Mouse (Mus musculus): Measurements from ENCODE around the gene Arl5b.

The Arl5b gene

DNA sequence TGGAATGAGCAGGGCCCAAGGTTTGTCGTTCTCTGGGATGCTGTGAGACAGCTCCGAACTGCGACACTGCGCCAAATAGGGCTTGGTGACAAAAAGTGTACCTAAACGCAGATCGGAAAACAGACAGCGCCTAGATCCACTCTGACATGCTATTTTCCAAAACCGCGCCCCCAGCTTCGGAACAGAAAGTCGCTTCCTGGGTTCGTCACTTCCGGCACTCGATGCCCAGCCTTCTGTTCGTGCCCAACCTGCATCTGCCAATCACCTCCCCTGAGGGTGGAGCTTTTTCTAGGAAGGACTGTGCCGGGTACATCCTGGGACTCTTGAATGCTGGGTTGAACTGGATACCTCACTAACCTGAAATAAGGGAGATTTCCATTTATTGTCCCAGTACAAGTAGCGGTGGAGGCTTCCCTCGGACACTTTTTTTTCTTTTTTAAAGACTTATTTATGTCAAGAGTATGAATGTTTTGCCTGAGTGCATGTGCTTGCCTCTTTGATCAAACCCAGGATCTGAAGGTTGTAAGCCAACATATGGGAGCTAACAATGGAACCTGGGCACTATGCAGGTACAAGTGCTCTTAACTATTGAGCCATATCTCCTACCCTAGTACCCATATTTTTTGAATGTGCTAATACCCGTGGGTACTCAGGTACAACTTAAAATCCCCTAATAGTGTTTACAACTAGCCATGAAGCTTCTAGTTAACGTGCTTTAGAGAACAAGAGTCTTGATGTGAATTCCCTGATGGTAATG is at the start of gene Arl5b:
TSS of gene Arl5b (plus strand) at position 279 of the 757 bp plus-strand sequence.
- in situ Hi-C loops (cut with MboI; ENCODE audit: low sequenced_read_pairs): no loop called here

DNA sequence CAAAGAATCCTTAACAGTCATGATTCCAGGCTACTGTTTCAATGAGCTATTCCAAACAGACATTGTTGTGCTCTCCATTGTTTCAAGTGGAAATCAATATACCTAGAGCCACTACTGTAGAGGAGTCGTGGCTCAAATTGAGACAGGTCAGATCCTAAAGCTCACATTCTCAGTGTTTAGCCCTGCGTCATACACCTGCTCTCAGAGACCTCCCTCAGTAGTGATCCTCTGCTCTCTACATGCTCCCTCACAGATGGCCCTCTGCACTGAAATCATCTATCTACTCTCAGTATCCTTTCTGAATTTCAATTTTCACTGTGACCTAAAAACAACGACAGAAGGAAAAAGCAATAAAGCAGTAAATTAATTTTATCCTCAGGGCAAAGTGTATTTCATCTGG is 41.7 kb upstream of the Arl5b start:
- in situ Hi-C loops (cut with MboI; ENCODE audit: low sequenced_read_pairs): no loop called here

DNA sequence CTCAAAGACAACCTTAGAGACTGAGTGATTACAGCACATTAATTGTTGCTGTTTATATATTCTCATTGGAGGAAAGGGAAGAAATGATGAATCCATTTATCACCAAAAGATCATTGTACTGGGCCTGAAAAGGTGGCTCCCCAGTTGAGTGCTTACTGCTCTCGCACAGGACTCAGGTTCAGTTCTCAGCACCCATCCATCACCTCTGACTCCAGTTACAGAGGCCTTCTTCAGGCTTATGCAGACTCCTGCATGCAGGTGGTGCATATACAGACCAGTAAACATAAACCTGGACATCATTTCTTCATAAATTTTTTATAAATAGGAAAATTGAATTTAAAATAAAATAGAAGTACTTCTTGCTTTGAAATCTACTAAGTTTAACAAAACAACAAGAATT is 41.1 kb upstream of the Arl5b start:
- in situ Hi-C loops (cut with MboI; ENCODE audit: low sequenced_read_pairs): no loop called here

GRCm38 (mm10) chr2:15026817-15027216 is 22.4 kb upstream of the Arl5b start:
- in situ Hi-C loops (cut with MboI; ENCODE audit: low sequenced_read_pairs): no loop called here

- in situ Hi-C loops (cut with MboI; ENCODE audit: low sequenced_read_pairs): no loop called here
Observed at GRCm38 (mm10) chr2:15027816-15028215, 21.4 kb upstream of the Arl5b start.

GRCm38 (mm10) chr2:15038705-15039104 is 10.5 kb upstream of the Arl5b start:
- in situ Hi-C loops (cut with MboI; ENCODE audit: low sequenced_read_pairs): no loop called here

GRCm38 (mm10) chr2:15040326-15040725 is 8.9 kb upstream of the Arl5b start:
- in situ Hi-C loops (cut with MboI; ENCODE audit: low sequenced_read_pairs): no loop called here

- in situ Hi-C loops (cut with MboI; ENCODE audit: low sequenced_read_pairs): no loop called here
Observed at GRCm38 (mm10) chr2:15054496-15054895, 5.3 kb downstream of the Arl5b start.

- in situ Hi-C loops (cut with MboI; ENCODE audit: low sequenced_read_pairs): no loop called here
Observed at GRCm38 (mm10) chr2:15054945-15055637, 5.9 kb downstream of the Arl5b start, which contains the start of gene Nsun6. Nsun6 (minus strand) TSS chr2:15055069.

DNA sequence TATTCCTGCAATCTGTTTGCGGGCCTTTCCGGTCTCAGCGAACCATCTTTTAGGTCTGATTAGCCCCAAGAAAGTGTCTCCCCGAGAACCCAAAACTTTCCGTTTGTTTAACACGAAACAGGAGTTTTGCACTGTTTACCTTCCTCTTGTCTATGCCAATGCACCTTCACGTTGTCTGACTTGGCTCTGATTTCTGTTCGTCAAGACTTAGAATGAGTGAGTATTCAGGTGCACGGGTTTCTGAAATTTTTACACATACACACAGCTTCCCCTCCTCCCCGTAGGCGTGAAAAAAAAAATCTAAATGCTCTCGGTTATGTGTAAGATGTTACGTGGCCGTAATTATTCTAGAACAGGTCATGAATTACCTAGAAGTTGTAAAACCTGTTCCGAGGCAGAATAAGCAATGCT is 6.6 kb downstream of the Arl5b start:
- in situ Hi-C loops (cut with MboI; ENCODE audit: low sequenced_read_pairs): no loop called here

DNA sequence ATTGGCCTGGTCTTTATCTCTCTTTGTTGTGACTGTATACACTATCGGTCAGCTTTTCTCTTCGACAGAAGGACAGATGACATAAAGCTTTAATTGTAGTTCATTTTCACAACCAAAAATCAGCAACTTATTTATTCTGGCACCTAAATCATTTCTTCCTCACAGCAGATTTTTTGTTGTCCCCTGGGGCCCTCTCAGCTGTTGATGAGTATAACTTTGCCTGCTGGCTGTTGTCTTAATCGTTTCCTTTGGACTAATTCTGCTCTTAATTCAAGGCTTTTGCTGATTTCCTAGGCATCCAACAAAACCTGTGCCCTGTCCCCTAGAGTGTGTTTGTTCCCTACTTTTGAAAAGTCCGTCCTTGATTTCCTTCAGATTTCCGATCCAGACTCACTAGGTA is 9.0 kb downstream of the Arl5b start:
- in situ Hi-C loops (cut with MboI; ENCODE audit: low sequenced_read_pairs): no loop called here

GRCm38 (mm10) chr2:15060856-15061255 is 11.7 kb downstream of the Arl5b start:
- in situ Hi-C loops (cut with MboI; ENCODE audit: low sequenced_read_pairs): no loop called here

- in situ Hi-C loops (cut with MboI; ENCODE audit: low sequenced_read_pairs): no loop called here
Observed at GRCm38 (mm10) chr2:15063815-15064214, 14.6 kb downstream of the Arl5b start.

DNA sequence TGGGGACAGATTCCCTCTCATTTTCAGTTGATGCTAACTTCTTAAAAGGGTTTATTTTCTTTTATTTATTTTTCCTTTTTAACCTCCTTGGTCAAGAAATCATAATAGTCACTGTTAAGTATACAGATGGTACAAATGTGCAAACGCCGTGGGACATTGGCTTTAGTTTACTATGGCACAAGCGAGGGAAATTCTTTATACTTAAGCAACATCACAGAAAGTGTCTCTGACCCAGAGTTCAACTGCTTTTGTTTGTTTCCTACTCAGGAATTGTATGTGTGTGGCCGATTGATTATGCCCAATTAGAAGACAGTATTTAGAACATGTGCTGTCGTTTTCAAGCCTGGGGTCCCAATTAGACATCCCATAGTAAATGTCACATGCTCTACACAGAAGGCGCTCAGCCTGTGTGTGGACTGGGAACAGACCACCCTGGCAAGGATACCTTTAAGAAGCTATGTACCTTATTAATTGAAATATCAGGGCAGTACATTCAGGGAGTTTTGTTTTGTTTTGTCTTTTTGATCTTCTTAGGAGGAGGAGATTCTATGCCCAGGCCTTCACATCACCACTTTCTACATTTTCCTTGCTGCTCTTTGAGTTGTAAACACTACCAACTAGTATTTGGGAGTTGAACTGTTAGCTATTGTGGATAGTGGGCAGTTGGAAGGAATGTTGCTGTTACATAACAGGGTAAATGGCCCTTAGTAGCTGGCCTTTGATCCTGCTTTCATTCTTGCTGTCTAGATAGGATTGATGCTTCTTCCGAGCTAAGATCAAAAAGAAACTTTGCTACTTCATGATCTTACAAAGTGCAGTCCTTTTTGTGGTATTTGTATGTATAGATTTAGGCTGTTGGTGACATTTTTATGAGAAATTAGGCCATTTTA is 15.4 kb downstream of the Arl5b start:
- in situ Hi-C loops (cut with MboI; ENCODE audit: low sequenced_read_pairs): no loop called here

- in situ Hi-C loops (cut with MboI; ENCODE audit: low sequenced_read_pairs): no loop called here
Observed at GRCm38 (mm10) chr2:15065447-15065846, 16.3 kb downstream of the Arl5b start.

- in situ Hi-C loops (cut with MboI; ENCODE audit: low sequenced_read_pairs): no loop called here
Observed at GRCm38 (mm10) chr2:15067091-15067490, 17.9 kb downstream of the Arl5b start.

DNA sequence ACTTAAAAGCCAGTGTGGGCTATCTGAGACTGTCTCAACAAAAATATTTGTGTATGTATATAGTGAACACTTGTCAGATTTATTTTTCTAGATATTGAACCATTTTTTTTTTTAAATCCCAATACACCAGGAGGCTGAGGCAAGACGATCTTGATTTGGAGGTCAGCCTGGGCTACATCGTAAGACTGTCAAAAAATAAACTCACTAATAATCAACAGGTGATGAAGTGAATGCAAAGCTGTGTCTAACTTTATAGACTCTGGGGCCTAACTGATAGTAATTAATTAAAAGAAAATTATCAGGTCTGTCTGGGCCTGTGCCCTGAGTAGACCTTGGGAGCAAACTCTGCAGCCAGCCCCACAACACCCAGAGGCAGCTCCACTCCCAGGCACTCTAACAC is 34.5 kb downstream of the Arl5b start:
- in situ Hi-C loops (cut with MboI; ENCODE audit: low sequenced_read_pairs): no loop called here

GRCm38 (mm10) chr2:15087308-15087707 is 38.1 kb downstream of the Arl5b start:
- in situ Hi-C loops (cut with MboI; ENCODE audit: low sequenced_read_pairs): no loop called here

DNA sequence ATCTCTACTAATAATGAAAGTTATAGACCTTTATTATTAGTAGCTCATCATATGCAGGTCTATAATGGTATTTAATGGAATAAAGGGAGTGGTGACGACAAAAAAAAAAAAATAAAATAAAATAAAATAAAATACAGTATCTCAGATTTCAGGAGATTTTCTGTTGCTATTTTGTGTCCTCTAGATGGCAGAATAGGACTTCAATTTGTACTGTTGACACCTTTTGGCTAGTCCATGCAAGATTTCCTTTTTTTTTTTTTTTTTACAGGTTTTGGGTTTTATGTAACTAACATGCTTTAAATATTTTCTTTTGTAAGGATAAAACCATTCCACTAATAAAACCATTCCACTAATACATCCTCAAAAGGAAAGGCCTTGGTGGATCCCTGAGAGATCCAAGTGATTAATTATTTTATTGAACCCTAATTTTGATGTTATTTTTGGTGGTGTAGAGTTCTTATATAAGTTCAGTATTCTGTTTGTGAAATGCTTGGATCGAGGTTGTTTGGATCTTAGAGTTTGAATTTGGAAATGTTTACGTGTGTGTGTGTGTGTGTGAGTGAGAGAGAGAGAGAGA is 47.4 kb downstream of the Arl5b start:
- in situ Hi-C loops (cut with MboI; ENCODE audit: low sequenced_read_pairs): no loop called here

GRCm38 (mm10) chr2:15104386-15104785 is 55.2 kb downstream of the Arl5b start:
- in situ Hi-C loops (cut with MboI; ENCODE audit: low sequenced_read_pairs): no loop called here

DNA sequence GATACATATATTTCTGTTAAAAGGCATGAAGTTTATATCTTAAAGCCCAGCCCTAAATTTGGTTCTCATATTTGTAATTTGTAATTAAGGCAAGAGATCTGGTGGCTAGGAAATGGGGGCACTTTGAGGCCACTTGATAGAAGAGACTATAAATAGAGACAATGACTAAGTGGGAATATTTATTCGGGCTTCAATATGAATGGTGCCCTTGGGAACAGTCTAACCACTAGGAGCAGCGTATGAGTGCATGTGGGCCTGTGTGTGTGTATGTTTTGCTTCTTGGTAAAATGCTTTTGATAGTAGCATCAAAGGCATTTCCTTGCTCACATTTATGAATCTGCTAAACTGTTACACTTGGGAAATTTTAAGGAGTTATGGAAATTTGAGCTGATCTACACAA is 62.1 kb downstream of the Arl5b start:
- in situ Hi-C loops (cut with MboI; ENCODE audit: low sequenced_read_pairs): no loop called here
